ENCODE assay signal across 8 mouse cellular contexts in genomic region chr8:22047699-22048464, GRCm38 (mm10). TPM values are rescaled to one million over a fixed set of nuclear protein-coding genes. Genes with fewer than 3 reads are reported as not detected.
DNase-seq lines count a peak whose midpoint lies in the region; ATAC-seq and TF ChIP-seq lines count a peak whose summit lies in the region.

No protein-coding gene starts in this region.

- peak; percentile 8 to 42 for DNase-seq in left cerebral cortex, adult 18-20 months (ENCODE audit: low spot score in 2 of 2)
- DNase-seq in left cerebral cortex, adult 8-10 months (ENCODE audit: low spot score in 2 of 2) = no peak
- peak; percentile 57 for DNase-seq in Muller cell, postnatal 12 days (ENCODE audit: inconsistent ontology term)
- peak; percentile 72 to 86 for DNase-seq in cerebellum, postnatal 14 days
- DNase-seq in heart, postnatal 0 days (ENCODE audit: low spot score) = peak; percentile 63
- DNase-seq in kidney, postnatal 0 days (ENCODE audit: low spot score) = peak; percentile 65
- DNase-seq in lung, postnatal 10 days = peak; percentile 66
- peak in 1 of 2 experiments; percentile 30 for DNase-seq in spleen, adult 2 months (ENCODE audit: low read depth in 1 of 2, low spot score in 2 of 2)

- H3K9me3 ChIP-seq in heart, postnatal 0 days (replicated peaks; ENCODE audit: control insufficient read depth, low read length) = no peaks in the 10 kb centered on the region
- no peaks in the 10 kb centered on the region for H3K9me3 ChIP-seq in kidney, postnatal 0 days (replicated peaks; ENCODE audit: low read length)

- no peak overlapping the region for H3K4me3 ChIP-seq in heart, postnatal 0 days (ENCODE audit: low read depth, low read length)
- H3K4me3 ChIP-seq in kidney, postnatal 0 days (replicated peaks; ENCODE audit: low read depth, low read length) = no peak overlapping the region
- H3K4me3 ChIP-seq in spleen, adult 2 months (ENCODE audit: extremely low read depth, insufficient read depth, insufficient read length) = no peak overlapping the region

- H3K36me3 ChIP-seq in heart, postnatal 0 days (replicated peaks; ENCODE audit: control insufficient read depth, insufficient read depth, low read length) = no peaks in the 10 kb centered on the region
- H3K36me3 ChIP-seq in kidney, postnatal 0 days (ENCODE audit: insufficient read depth, low read length) = no peaks in the 10 kb centered on the region
- no peaks in the 10 kb centered on the region for H3K36me3 ChIP-seq in spleen, adult 2 months (ENCODE audit: control insufficient read depth, insufficient read depth, low read length)

- no peak overlapping the region for H3K27ac ChIP-seq in heart, postnatal 0 days (ENCODE audit: low read depth)
- H3K27ac ChIP-seq in kidney, postnatal 0 days = no peak overlapping the region
- H3K27ac ChIP-seq in spleen, adult 2 months (ENCODE audit: insufficient read depth, low read length) = no peak overlapping the region

- TF ChIP-seq POLR2A in spleen, adult 2 months (IDR thresholded peaks at IDR 0.05; ENCODE audit: low read depth, low read length) = no peak

- H3K27me3 ChIP-seq in heart, postnatal 0 days (ENCODE audit: control insufficient read depth, insufficient read depth, low read length) = no peaks in the 10 kb centered on the region
- H3K27me3 ChIP-seq in kidney, postnatal 0 days (ENCODE audit: insufficient read depth, low read length) = no peaks in the 10 kb centered on the region
- H3K27me3 ChIP-seq in spleen, adult 2 months (ENCODE audit: control insufficient read depth, insufficient read depth, low read length) = no peaks in the 10 kb centered on the region

- no peaks in the 10 kb centered on the region for H3K4me1 ChIP-seq in heart, postnatal 0 days (ENCODE audit: control insufficient read depth, insufficient read depth)
- H3K4me1 ChIP-seq in kidney, postnatal 0 days (replicated peaks; ENCODE audit: insufficient read depth, low read length) = no peaks in the 10 kb centered on the region
- H3K4me1 ChIP-seq in spleen, adult 2 months (ENCODE audit: control insufficient read depth, insufficient read depth, insufficient read length) = no peaks in the 10 kb centered on the region

- TF ChIP-seq EP300 in heart, postnatal 0 days (IDR thresholded peaks at IDR 0.05; ENCODE audit: low read depth) = no peak

- WGBS in heart, postnatal 0 days = 49% methylated on average over 2 of the region's 2 CpGs
- WGBS in kidney, postnatal 0 days = 46% methylated on average over 2 of the region's 2 CpGs
- WGBS in spleen, adult 2 months = 82% methylated on average over 2 of the region's 2 CpGs

- H3K4me2 ChIP-seq in heart, postnatal 0 days (ENCODE audit: low read depth, low read length) = no peak overlapping the region
- H3K4me2 ChIP-seq in kidney, postnatal 0 days (ENCODE audit: low read length) = no peak overlapping the region

- H3K9ac ChIP-seq in heart, postnatal 0 days (replicated peaks; ENCODE audit: low read depth, low read length) = no peak overlapping the region
- H3K9ac ChIP-seq in kidney, postnatal 0 days (ENCODE audit: low read depth, low read length) = no peak overlapping the region

- peak; percentile 81 for ATAC-seq in heart, postnatal 0 days (ENCODE audit: insufficient read depth, low read depth)
- peak; percentile 52; the same call in 1 of the 2 replicates for ATAC-seq in kidney, postnatal 0 days (replicated peaks; ENCODE audit: low FRiP score, low read depth)

- TF ChIP-seq CTCF in heart, postnatal 0 days (IDR thresholded peaks at IDR 0.05; ENCODE audit: low read depth) = peak; percentile 76
- TF ChIP-seq CTCF in kidney, postnatal 0 days (IDR thresholded peaks at IDR 0.05; ENCODE audit: low read depth) = peak; percentile 76
- TF ChIP-seq CTCF in spleen, adult 2 months (IDR thresholded peaks at IDR 0.05; ENCODE audit: extremely low read depth, insufficient read depth, insufficient read length, insufficient replicate concordance) = peak; percentile 46; the same call in 1 of the 2 replicates

RNA-seq across cellular contexts. Expression of gene Atp7b, which starts 12.2 kb away (rescaled TPM):
- 1 to 10 TPM; 1.4 to 2.0 TPM for total RNA-seq in left cerebral cortex, adult 18-20 months (2021)
- 1 to 10 TPM; 2.0 to 2.3 (median 2.2) TPM for total RNA-seq in left cerebral cortex, adult 8-10 months (2022)
- 0.50 and 1.2 TPM in 2 replicates for total RNA-seq in heart, postnatal 0 days (2014; rRNA removed; ENCODE audit: low replicate concordance)
- polyA plus RNA-seq in heart, postnatal 0 days (2015; fragmentation: Nextera tagmentation; extraction: Ambion mirVana) = 0.12 and 0.22 TPM in 2 replicates
- polyA plus RNA-seq in kidney, postnatal 0 days (2015; fragmentation: Nextera tagmentation; extraction: Ambion mirVana) = 0.33 and 0.52 TPM in 2 replicates
- polyA plus RNA-seq in spleen, adult 2 months (2012; rRNA removed) = 1.1 TPM in 2 replicates

RNA-seq across cellular contexts. Expression of gene Alg11, which starts 12.6 kb away (rescaled TPM):
- total RNA-seq in left cerebral cortex, adult 18-20 months (2021) = 10 to 100 TPM; 29.6 to 36.1 TPM
- 10 to 100 TPM; 31.6 to 34.7 (median 33.8) TPM for total RNA-seq in left cerebral cortex, adult 8-10 months (2022)
- total RNA-seq in heart, postnatal 0 days (2014; rRNA removed; ENCODE audit: low replicate concordance) = 16.3 and 46.8 TPM in 2 replicates
- polyA plus RNA-seq in heart, postnatal 0 days (2015; fragmentation: Nextera tagmentation; extraction: Ambion mirVana) = 7.5 and 8.2 TPM in 2 replicates
- polyA plus RNA-seq in kidney, postnatal 0 days (2015; fragmentation: Nextera tagmentation; extraction: Ambion mirVana) = 23.5 and 24.4 TPM in 2 replicates
- 1.2 and 2.3 TPM in 2 replicates for polyA plus RNA-seq in spleen, adult 2 months (2012; rRNA removed)

Comparison
In these comparisons a context has a peak if more than half of its experiments do, and no peak if none do; other contexts are left out.
1. DNase-seq: peak in left cerebral cortex, adult 18-20 months (2 of 2), Muller cell, postnatal 12 days (single experiment), cerebellum, postnatal 14 days (2 of 2), heart, postnatal 0 days (single experiment), kidney, postnatal 0 days (single experiment) and lung, postnatal 10 days (single experiment); none in left cerebral cortex, adult 8-10 months (0 of 2).
2. Peak in every context shown above with its lines, with median percentiles within 50 percentile points of each other: CTCF ChIP-seq.